Mouse (Mus musculus) intestine, embryonic 14.5 days (tissue): ENCODE measurements around the gene Stk11ip. TPM values are rescaled to one million over a fixed set of nuclear protein-coding genes. Genes with fewer than 3 reads are reported as not detected.

Experiments
- ATAC-seq: fragments of 200-750 bp; cut with Nextera tagmentation; replicated peaks from 2 replicates; pipeline ENCODE4 v1.8.0; 2017; ENCODE audit warnings: low read depth, moderate number of reproducible peaks, moderate TSS enrichment, moderate library complexity; ENCODE audit not compliant: low FRiP score, low TSS enrichment
- DNase-seq: peaks from one replicate; pipeline ENCODE4 v3.0.0-alpha.2; 2018; ENCODE audit warnings: low spot score
- H3K27ac ChIP-seq: fragments of 300-500 bp; sonication (generic); 2 replicates; pipeline ENCODE4 v1.5.1; 2014; ENCODE audit warnings: low read depth, mild to moderate bottlenecking, control low read depth
- H3K27me3 ChIP-seq: fragments of 300-500 bp; sonication (generic); replicated peaks from 2 replicates; pipeline ENCODE4 v1.6.1; 2014; ENCODE audit warnings: low read length, control low read depth; ENCODE audit not compliant: control insufficient read depth, insufficient read depth
- H3K36me3 ChIP-seq: fragments of 300-500 bp; sonication (generic); 2 replicates; pipeline ENCODE4 v1.6.1; 2014; ENCODE audit warnings: low read length, control low read depth; ENCODE audit not compliant: control insufficient read depth, insufficient read depth
- H3K4me1 ChIP-seq: fragments of 300-500 bp; sonication (generic); replicated peaks from 2 replicates; pipeline ENCODE4 v1.6.1; 2014; ENCODE audit warnings: low read length, control low read depth, mixed read lengths; ENCODE audit not compliant: control insufficient read depth, insufficient read depth
- H3K4me2 ChIP-seq: fragments of 300-500 bp; sonication (generic); 2 replicates; pipeline ENCODE4 v1.6.1; 2014; ENCODE audit warnings: low read length
- H3K4me3 ChIP-seq: fragments of 300-500 bp; sonication (generic); 2 replicates; pipeline ENCODE4 v1.5.1; 2014; ENCODE audit warnings: low read depth, low read length, control low read depth, mixed read lengths
- H3K9ac ChIP-seq: fragments of 300-500 bp; sonication (generic); 2 replicates; pipeline ENCODE4 v1.6.1; 2014; ENCODE audit warnings: mild to moderate bottlenecking, low read length
- H3K9me3 ChIP-seq: fragments of 300-500 bp; sonication (generic); 2 replicates; pipeline ENCODE4 v1.6.1; 2016; ENCODE audit warnings: low read length, control low read depth; ENCODE audit not compliant: control insufficient read depth
- WGBS: fragments of 180-500 bp; shearing (Covaris S2); extraction: QIAGEN DNeasy Blood & Tissue Kit; methylation state at CpG from one replicate; pipeline ENCODE4 v1.1.7; 2014; 5-methylcytosine and 5-hydroxymethylcytosine counted together
- polyA plus RNA-seq: library from polyadenylated mRNA; unstranded; fragments of >200 nt; fragmentation: Nextera tagmentation; extraction: Ambion mirVana; gene quantifications from 2 replicates; pipeline ENCODE4 v1.2.1, GENCODE M21; 2014

The Stk11ip gene
- polyA plus RNA-seq, 1 experiment from 2014 or later, result 16.3 TPM

DNA sequence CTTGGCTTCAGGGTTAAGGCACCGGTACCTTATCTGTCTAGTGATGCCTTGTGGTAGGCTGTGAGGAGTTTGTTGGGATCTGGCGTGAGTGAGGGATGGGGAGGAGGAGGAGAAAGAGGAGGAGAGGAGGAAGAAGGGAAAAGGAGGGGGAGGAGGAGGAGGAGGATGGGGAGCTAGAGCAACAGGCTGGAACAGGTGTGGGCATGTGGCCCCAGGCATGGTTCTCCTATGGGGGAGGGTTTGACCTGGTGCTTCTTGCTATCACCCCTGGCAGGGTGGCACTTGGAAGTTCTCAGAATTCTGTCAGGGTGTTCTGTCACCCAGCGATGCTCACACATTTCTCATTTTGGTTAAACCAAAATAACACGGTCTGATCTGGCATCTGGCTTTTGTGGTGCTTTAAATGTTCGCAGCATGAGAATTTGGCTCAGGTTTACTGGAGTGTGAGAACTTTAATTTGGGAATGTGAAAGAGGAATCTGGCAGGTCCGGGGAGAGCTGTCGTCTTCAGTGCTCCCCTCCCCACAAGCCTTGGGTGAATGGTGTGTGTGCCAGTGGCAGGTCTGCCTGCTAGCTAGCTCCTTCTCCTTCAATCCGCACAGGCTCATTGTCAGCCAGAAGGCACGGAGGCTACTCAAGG is 34.9 kb downstream of the Stk11ip start:
- no peak for DNase-seq
- H3K9ac ChIP-seq, result no peak overlapping the region

DNA sequence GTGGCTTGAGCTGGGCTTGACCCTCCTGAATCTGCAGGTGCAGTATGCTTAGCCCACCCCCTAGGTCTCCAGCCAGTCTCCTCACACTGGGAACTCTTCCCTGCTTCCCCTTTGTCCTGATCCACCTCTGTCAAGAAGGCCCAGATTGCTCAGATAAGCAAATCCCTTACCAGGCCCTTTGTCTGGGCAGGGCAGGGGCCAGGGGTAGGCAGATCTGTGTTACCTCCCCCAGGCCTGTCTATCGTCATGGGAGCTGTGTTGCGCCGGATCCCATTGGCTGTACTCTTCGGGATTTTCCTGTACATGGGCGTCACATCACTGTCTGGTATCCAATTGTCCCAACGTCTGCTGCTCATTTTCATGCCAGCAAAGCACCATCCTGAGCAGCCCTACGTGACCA is 35.7 kb downstream of the Stk11ip start:
- WGBS, result 89% methylated on average over 7 of the region's 7 CpGs
- H3K4me1 ChIP-seq, result peaks cover 3% of the 10 kb centered on the region; the same call in 1 of the 2 replicates
- ATAC-seq, result no peak
- no peaks in the 10 kb centered on the region for H3K27me3 ChIP-seq
- H3K9ac ChIP-seq, result no peak overlapping the region
- DNase-seq, result no peak
- no peak overlapping the region for H3K4me2 ChIP-seq
- peaks cover 52% of the 10 kb centered on the region for H3K36me3 ChIP-seq
- H3K27ac ChIP-seq, result no peak overlapping the region
- H3K4me3 ChIP-seq, result no peak overlapping the region
- H3K9me3 ChIP-seq, result no peaks in the 10 kb centered on the region

More for the DNA sequence above, 34.9 kb downstream of the Stk11ip start:
- no peak overlapping the region for H3K27ac ChIP-seq
- H3K36me3 ChIP-seq, result peaks cover 58% of the 10 kb centered on the region
- H3K4me2 ChIP-seq, result no peak overlapping the region
- ATAC-seq, result no peak
- no peak overlapping the region for H3K4me3 ChIP-seq
- 88% methylated on average over 9 of the region's 9 CpGs for WGBS
- H3K27me3 ChIP-seq, result no peaks in the 10 kb centered on the region
- no peaks in the 10 kb centered on the region for H3K9me3 ChIP-seq
- H3K4me1 ChIP-seq, result peaks cover 3% of the 10 kb centered on the region; the same call in 1 of the 2 replicates

DNA sequence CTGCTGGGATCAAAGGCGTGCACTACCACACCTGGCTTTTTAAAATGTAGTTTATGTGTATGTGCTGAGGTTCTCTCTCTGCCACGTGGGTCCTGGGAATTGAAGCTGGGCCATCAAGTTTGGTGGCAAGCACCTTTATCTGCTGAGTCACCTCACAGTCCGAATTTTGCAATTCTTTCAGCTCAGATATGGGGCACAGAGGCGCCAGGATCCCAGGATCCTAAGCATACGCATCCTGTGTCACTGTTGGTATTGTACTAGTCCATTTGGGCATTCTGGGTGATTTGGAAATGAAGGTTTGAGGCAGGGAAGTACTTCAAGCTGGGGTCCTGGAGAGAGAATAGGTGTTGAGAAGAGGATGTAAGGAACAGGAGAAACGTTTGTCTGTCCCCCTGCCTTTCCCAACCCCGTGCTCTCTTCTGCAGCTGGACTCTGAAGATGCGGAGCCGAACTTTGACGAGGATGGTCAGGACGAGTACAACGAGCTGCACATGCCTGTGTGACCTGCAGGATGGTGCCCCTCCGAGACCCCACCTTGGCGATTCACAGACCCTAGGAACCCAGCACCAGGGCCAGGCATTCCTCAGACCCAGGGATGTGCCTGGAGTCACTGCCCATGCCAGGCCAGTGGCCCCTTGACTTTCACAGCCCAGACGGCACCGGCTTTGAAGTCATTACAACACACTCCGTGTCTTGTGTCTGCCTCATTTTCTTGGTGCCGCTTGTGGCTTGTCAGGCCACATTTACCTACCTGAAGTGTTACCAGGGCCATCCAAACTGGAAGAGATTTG is 37.3 kb downstream of the Stk11ip start:
- H3K4me3 ChIP-seq, result no peak overlapping the region
- H3K4me1 ChIP-seq, result peaks cover 3% of the 10 kb centered on the region; the same call in 1 of the 2 replicates
- H3K4me2 ChIP-seq, result no peak overlapping the region
- ATAC-seq, result no peak
- peaks cover 3% of the 10 kb centered on the region; the same call in 1 of the 2 replicates for H3K9me3 ChIP-seq
- peak overlapping the region; percentile 58 for H3K27ac ChIP-seq
- H3K9ac ChIP-seq, result 0 out of 2 replicates have a peak overlapping the region, but pooled peaks have one; percentile 3
- DNase-seq, result no peak
- H3K36me3 ChIP-seq, result peaks cover 36% of the 10 kb centered on the region
- H3K27me3 ChIP-seq, result no peaks in the 10 kb centered on the region
- 85% methylated on average over 18 of the region's 18 CpGs for WGBS

DNA sequence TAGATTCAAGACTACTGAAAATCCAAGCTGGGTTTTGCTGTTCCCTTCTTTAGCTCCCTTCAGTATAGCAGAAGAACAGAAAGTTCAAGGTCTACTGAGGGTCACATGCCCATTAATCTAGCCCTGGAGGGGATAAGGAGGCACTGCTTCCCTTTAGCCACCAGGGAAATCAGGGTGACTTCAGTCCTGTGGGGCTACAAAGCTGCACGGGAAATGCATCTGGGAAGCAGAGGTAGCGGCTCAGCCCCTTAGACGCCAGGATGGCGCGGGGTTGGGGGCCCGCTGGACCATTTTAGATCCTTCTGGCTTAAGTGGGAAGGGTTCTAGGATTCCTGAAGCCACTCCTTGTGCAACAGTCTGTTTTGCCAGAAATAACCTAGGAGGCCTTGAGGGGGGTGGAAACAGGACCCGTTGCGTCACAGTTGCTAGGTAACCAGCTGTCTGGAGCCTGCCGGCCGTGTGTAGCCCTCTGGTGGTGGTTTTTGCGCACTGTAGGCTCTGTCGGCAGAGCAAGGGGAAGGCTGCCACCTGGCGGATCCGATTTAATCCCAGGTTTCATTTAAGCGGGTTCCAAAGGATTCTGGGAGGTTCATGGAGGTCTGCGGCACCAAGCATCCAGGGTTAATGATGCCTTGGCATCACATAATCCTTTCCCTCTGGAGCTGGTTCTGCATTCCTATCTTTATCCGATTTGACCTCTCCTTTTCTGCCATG is 38.0 kb downstream of the Stk11ip start:
- Histone ChIP-seq H3K4me1 (peaks cover 3% of the 10 kb centered on the region; the same call in 1 of the 2 replicates), H3K4me3 (no peak overlapping the region; the same call in 1 of the 2 replicates), H3K27ac (peak overlapping the region; percentile 58), H3K9ac (peak overlapping the region; percentile 3; the same call in 1 of the 2 replicates), H3K4me2 (peak overlapping the region; percentile 32), H3K27me3 (no peaks in the 10 kb centered on the region), H3K36me3 (peaks cover 29% of the 10 kb centered on the region), H3K9me3 (peaks cover 3% of the 10 kb centered on the region; the same call in 1 of the 2 replicates)
- DNase-seq (peak; percentile 98), ATAC-seq (peak; percentile 91)
- WGBS, result 5% methylated on average over 17 of the region's 17 CpGs

DNA sequence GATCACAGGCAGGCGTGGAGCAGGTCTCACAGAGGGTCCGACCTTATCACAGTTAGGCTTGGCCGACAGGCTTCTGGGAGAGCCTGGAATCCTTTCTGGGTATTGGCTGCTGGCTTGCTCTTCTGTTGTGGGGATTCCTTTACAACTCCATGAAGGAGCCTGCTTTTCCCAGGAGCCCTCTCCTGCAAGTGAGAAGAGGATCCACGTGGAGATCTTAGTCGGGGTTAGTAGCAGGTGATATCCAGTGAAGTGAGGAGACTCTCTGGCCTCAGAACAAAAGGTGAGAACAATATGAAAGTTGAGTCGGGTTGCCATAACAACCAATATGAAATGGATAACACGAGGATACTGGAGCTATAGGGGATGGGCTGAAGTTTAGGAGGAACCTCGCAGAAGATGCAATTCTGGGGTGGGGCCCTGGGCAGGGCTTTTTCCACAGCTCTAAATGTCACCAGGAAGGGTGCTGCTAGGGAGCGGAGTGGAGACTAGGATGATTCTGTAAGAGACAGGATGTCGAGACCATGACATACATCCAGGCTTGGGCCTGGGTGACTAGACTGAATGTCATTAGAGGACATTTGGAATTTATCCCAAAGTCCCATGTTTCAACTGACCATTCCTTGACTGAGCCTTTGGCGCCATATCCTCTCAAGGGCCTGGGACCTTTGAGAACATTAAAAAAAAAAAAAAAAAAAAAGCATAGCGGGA is 39.0 kb downstream of the Stk11ip start:
- Histone ChIP-seq H3K36me3 (peaks cover 20% of the 10 kb centered on the region), H3K4me2 (no peak overlapping the region), H3K27me3 (0 out of 2 replicates have a peak, but pooled peaks cover 3% of the 10 kb centered on the region), H3K27ac (no peak overlapping the region), H3K9me3 (peaks cover 3% of the 10 kb centered on the region; the same call in 1 of the 2 replicates), H3K9ac (no peak overlapping the region), H3K4me1 (peaks cover 3% of the 10 kb centered on the region; the same call in 1 of the 2 replicates), H3K4me3 (no peak overlapping the region)
- no peak for ATAC-seq
- 79% methylated on average over 12 of the region's 12 CpGs for WGBS
- DNase-seq, result no peak

DNA sequence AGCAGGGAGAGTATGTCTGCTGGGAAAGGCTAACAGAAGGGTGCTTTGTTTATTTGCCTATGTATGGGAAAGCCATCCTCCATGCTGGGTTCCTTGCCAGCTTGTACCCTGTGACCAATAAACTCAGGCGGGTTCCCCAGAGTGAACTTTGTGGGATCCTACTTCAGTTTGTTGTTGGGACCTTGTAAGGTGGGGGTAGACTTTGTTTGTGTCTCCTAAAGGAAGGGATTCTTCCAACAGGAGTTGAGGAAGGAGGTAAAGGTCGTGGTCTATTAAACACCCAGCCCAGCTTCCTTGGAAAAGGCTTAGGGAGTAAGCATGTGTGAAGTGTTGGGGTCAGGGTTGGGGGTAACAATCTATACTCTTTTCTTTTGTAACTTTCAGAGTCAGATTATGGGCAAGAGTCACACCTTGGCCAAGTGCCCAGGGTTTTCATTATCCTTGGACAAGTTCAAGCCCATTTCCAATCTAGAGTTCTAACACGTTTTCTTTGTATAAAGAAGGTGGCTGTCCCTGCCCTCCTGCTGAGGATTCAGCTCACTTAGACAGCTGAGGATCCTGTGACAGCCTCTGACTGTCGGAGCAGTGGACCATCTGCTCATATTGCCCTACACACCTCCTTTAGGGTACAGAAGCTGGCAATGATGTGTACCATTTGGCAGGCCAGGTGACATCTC is 40.0 kb downstream of the Stk11ip start:
- Histone ChIP-seq H3K4me2 (no peak overlapping the region), H3K9me3 (peaks cover 3% of the 10 kb centered on the region; the same call in 1 of the 2 replicates), H3K27me3 (0 out of 2 replicates have a peak, but pooled peaks cover 3% of the 10 kb centered on the region), H3K4me3 (no peak overlapping the region), H3K4me1 (peaks cover 3% of the 10 kb centered on the region; the same call in 1 of the 2 replicates), H3K27ac (no peak overlapping the region), H3K9ac (no peak overlapping the region), H3K36me3 (peaks cover 13% of the 10 kb centered on the region)
- DNase-seq (no peak), ATAC-seq (no peak)
- 48% methylated on average over 4 of the region's 4 CpGs for WGBS

DNA sequence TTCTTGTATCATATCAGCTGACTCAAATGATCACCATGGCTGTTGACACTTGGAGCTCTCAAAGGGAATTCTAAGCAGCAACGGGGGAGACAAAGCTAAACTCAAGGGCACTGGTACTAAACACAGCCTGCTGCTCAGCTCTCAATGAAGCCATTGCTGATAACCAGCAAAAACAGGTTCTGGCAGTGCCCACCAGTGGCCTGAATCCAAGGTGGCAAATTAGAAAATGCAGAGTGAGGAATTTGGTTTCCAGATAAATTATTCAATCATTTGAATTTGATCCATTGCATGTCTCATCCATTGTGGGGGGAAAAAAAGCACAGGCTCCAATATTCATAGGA is 40.5 kb downstream of the Stk11ip start:
- 65% methylated on average over 1 of the region's 1 CpGs for WGBS
- Histone ChIP-seq H3K9ac (no peak overlapping the region), H3K27ac (no peak overlapping the region)

More for the DNA sequence above, 40.5 kb downstream of the Stk11ip start:
- DNase-seq (no peak), ATAC-seq (no peak)
- H3K9me3 ChIP-seq, result peaks cover 3% of the 10 kb centered on the region; the same call in 1 of the 2 replicates
- H3K4me1 ChIP-seq, result peaks cover 3% of the 10 kb centered on the region; the same call in 1 of the 2 replicates
- H3K36me3 ChIP-seq, result peaks cover 9% of the 10 kb centered on the region
- H3K4me3 ChIP-seq, result no peak overlapping the region
- H3K27me3 ChIP-seq, result 0 out of 2 replicates have a peak, but pooled peaks cover 3% of the 10 kb centered on the region
- H3K4me2 ChIP-seq, result no peak overlapping the region
